Mouse (Mus musculus) B cell, adult 67 days (primary cell): Measurements from ENCODE around the gene Rnf214. TPM values are rescaled to one million over a fixed set of nuclear protein-coding genes. Genes with fewer than 3 reads are reported as not detected.

ENCODE experiments used
- total RNA-seq, 2 experiments: library from RNA; stranded (reverse); gene quantifications; 4 replicates each; pipeline ENCODE4 v1.2.4; 2023

Gene Rnf214
- 10 to 100 TPM; 41.4 to 46.3 TPM for total RNA-seq

GRCm38 (mm10) chr9:45906355-45907077, at the start of gene Rnf214, which contains the start of gene Pcsk7:
Gene Rnf214 (minus strand): TSS chr9:45906911.
Gene Pcsk7 (plus strand): TSS chr9:45906497.

GRCm38 (mm10) chr9:45955107-45955963, 48.6 kb upstream of the Rnf214 start, which contains the start of gene Sidt2:
Gene Sidt2 (minus strand): TSS chr9:45955258.

GRCm38 (mm10) chr9:45935628-45936210, 29.0 kb upstream of the Rnf214 start, which contains the start of gene Tagln:
Gene Tagln (minus strand): TSS chr9:45936058.

GRCm38 (mm10) chr9:45838434-45839138, 68.1 kb downstream of the Rnf214 start, which contains the start of gene Bace1:
Gene Bace1 (plus strand): TSS chr9:45838580.

GRCm38 (mm10) chr9:45828291-45828963, 78.3 kb downstream of the Rnf214 start, which contains the start of gene Cep164:
Gene Cep164 (minus strand): TSS chr9:45828691.

Other genes starting within 250 kb of the Rnf214 start
- gene Cep164, start 78.2 kb downstream of the Rnf214 start, total RNA-seq = 10 to 100 TPM; 23.7 to 31.8 TPM
- not detected for gene Bace1, start 68.3 kb downstream of the Rnf214 start, total RNA-seq
- 10 to 100 TPM; 61.6 to 81.7 TPM for gene Pcsk7, start 414 bp downstream of the Rnf214 start, total RNA-seq
- 1 to 10 TPM in 1 of 2 experiments, under 1 TPM in 1; 0.59 to 2.5 TPM for gene Tagln, start 29.1 kb upstream of the Rnf214 start, total RNA-seq
- 100 to 1,000 TPM; 224 to 263 TPM for gene Sidt2, start 48.3 kb upstream of the Rnf214 start, total RNA-seq
- gene Pafah1b2, start 105.8 kb upstream of the Rnf214 start, total RNA-seq = 10 to 100 TPM; 68.6 to 69.4 TPM
- gene Sik3, start 105.9 kb upstream of the Rnf214 start, total RNA-seq = 10 to 100 TPM; 54.3 to 59.1 TPM